In the genomic region with DNA sequence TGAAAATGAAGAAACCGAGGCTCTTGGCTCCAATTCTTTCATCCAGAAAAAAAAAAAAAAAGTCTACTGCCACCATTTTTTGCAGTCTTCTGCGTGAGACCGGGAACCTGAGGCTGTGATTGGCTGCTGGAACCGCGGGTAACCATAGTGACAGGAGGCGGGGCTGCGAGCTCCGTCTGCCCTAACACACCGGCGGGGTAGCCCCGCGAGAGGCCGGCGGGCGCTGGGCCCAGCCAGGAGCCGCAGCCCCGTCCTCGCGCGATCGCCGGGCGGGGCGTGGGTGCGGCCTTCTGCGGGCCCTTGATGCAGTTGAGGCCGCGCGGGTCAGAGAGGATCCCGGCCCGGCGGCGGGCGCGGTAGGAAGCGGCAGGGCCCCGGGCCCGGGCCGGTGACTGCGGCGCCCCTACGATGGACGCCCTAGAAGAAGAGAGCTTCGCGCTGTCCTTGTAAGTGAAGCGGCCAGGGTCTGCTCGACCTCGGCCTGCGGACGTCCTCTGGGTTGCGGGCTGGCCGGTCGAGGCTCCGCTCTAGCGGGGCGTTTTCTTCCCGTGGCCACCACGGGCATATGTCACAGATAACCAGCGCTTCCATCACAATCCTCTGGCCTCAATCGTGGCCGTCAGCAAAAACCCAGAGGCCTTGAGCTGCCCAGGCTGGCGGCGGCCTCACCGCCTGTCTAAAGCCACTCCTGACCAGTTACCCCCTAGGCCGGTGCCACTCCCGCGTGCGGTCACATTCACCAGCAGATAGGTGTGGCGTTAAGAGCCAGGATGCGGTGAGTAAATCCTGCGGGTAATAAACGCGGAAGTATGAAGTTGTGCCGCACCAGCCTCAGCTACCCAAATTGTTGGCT, we compare ENCODE assay signal across 1 mouse cellular context.
TF ChIP-seq lines count a peak whose summit lies in the region.

A gene (plus strand): TSS at position 145 of the 853 bp plus-strand sequence.

TF ChIP-seq in MEL, 35 proteins besides CTCF, POLR2A, EP300 and RAD21 (continued from another document):
- TF ChIP-seq ELF1 (IDR thresholded peaks at IDR 0.05; ENCODE audit: low read depth, low read length) (peak; percentile 65), TCF12 (IDR thresholded peaks at IDR 0.05; ENCODE audit: low read depth, low read length) (0 out of 2 replicates have a peak, but pooled peaks have one; percentile 16), MEF2A (IDR thresholded peaks at IDR 0.05; ENCODE audit: extremely low read depth, insufficient replicate concordance, low read depth, low read length, poor library complexity, severe bottlenecking) (no peak), TBP (IDR thresholded peaks at IDR 0.05; ENCODE audit: low read depth, low read length) (0 out of 2 replicates have a peak, but pooled peaks have one; percentile 14), KAT2A (conservative IDR thresholded peaks at IDR 0.05; ENCODE audit: low read depth, low read length) (no peak), CHD2 (IDR thresholded peaks at IDR 0.05; ENCODE audit: low read length) (peak; percentile 78), ZNF384 (IDR thresholded peaks at IDR 0.05; ENCODE audit: low read depth, low read length) (peak; percentile 98), GATA1 (IDR thresholded peaks at IDR 0.05; ENCODE audit: low read depth, low read length) (no peak), SIN3A (IDR thresholded peaks at IDR 0.05; ENCODE audit: low read length) (peak; percentile 71; the same call in 1 of the 2 replicates)
